8 mouse cellular contexts compared by ENCODE assay signal in genomic region chr3:40846473-40846956, GRCm38 (mm10). TPM values are rescaled to one million over a fixed set of nuclear protein-coding genes. Genes with fewer than 3 reads are reported as not detected.
DNase-seq lines count a peak whose midpoint lies in the region; ATAC-seq lines count a peak whose summit lies in the region.
"Not testable (repeated sequence)": the region's sequence is repeated elsewhere in the genome, so short reads cannot be mapped to it uniquely, and the experiment has no call there.

Mfsd8 (minus strand) TSS chr3:40846886.

- not testable (repeated sequence) for H3K9me3 ChIP-seq in forebrain, embryonic 14.5 days (replicated peaks; ENCODE audit: control insufficient read depth, low read length); neural tube, embryonic 15.5 days (replicated peaks)

- peak; percentile 99 for ATAC-seq in forebrain, embryonic 14.5 days
- ATAC-seq in neural tube, embryonic 15.5 days (ENCODE audit: low FRiP score) = peak; percentile 99

- H3K36me3 ChIP-seq in forebrain, embryonic 14.5 days (ENCODE audit: control insufficient read depth, insufficient read depth, low read length); neural tube, embryonic 15.5 days: not testable (repeated sequence)

- intact Hi-C loops in heart, postnatal 14 days (cut with DNase I) = loop anchor here (5.0 kb wide), 1 partner anchor 46 kb away; no protein-coding TSS in a partner anchor

- not testable (repeated sequence) for H3K27me3 ChIP-seq in forebrain, embryonic 14.5 days (replicated peaks; ENCODE audit: control insufficient read depth, insufficient read depth, low read length); neural tube, embryonic 15.5 days (replicated peaks)

- peak; percentile 98 for DNase-seq in ES-CJ7 (ENCODE audit: low read depth, low spot score)
- peak; percentile 98 for DNase-seq in cerebellum, adult 11 months
- DNase-seq in forebrain, embryonic 14.5 days (ENCODE audit: low spot score) = peak; percentile 98
- peak; percentile 94 for DNase-seq in heart, postnatal 14 days
- peak; percentile 97 for DNase-seq in layer of hippocampus, adult 11-12 months (ENCODE audit: low spot score)
- DNase-seq in lung, adult 18-20 months = peak; percentile 97 to 98
- DNase-seq in testis, postnatal 14 days (ENCODE audit: low spot score) = peak; percentile 96

- H3K4me3 ChIP-seq in forebrain, embryonic 14.5 days (ENCODE audit: low read depth, low read length) = peak within 1 kb of the TSS; percentile 42
- H3K4me3 ChIP-seq in neural tube, embryonic 15.5 days (replicated peaks) = peak within 1 kb of the TSS; percentile 52

- peak within 1 kb of the TSS; percentile 70 for H3K27ac ChIP-seq in forebrain, embryonic 14.5 days (ENCODE audit: low read depth, low read length)
- H3K27ac ChIP-seq in neural tube, embryonic 15.5 days (replicated peaks) = peak within 1 kb of the TSS; percentile 83

- H3K9ac ChIP-seq in forebrain, embryonic 14.5 days (ENCODE audit: low read length) = peak within 1 kb of the TSS; percentile 65
- peak within 1 kb of the TSS; percentile 55 for H3K9ac ChIP-seq in neural tube, embryonic 15.5 days (replicated peaks)

- H3K4me2 ChIP-seq in forebrain, embryonic 14.5 days (ENCODE audit: low read length) = peak within 1 kb of the TSS; percentile 60
- peak within 1 kb of the TSS; percentile 68 for H3K4me2 ChIP-seq in neural tube, embryonic 15.5 days

- under 1% methylated on average over 39 of the region's 39 CpGs for WGBS in forebrain, embryonic 14.5 days
- 2% methylated on average over 39 of the region's 39 CpGs for WGBS in neural tube, embryonic 15.5 days

- H3K4me1 ChIP-seq in forebrain, embryonic 14.5 days (ENCODE audit: control insufficient read depth, insufficient read depth, low read length); neural tube, embryonic 15.5 days: not testable (repeated sequence)

RNA-seq across cellular contexts. Expression of gene Mfsd8, which starts in this region (rescaled TPM):
- polyA plus RNA-seq in forebrain, embryonic 14.5 days (2014; fragmentation: Nextera tagmentation; extraction: Ambion mirVana) = 22.6 and 23.5 TPM in 2 replicates
- 10 to 100 TPM; 14.4 to 17.0 TPM for total RNA-seq in heart, postnatal 14 days (2021)
- 10.4 and 10.9 TPM in 2 replicates for polyA plus RNA-seq in neural tube, embryonic 15.5 days (2015; fragmentation: Nextera tagmentation; extraction: Ambion mirVana)

Comparison
In these comparisons a context has a peak if more than half of its experiments do, and no peak if none do; other contexts are left out.
1. Peak in every context shown above with its lines: DNase-seq, ATAC-seq, H3K4me3 ChIP-seq and H3K27ac ChIP-seq.